Mouse (Mus musculus) heart, adult 8-10 months (tissue): ENCODE results near the gene Tbc1d2. TPM values are rescaled to one million over a fixed set of nuclear protein-coding genes. Genes with fewer than 3 reads are reported as not detected.
A peak's percentile ranks its signal among the peaks of the same experiment; 100 is the strongest.

Experiments used
- DNase-seq: peaks from one replicate; pipeline ENCODE4 v3.0.0; 2022; ENCODE audit warnings: low spot score
- total RNA-seq, 4 experiments: library from RNA; stranded (reverse); gene quantifications; 2 replicates each; pipeline ENCODE4 v1.2.4; 2022

Tbc1d2 gene
- 1 to 10 TPM in 3 of 4 experiments, under 1 TPM in 1; 0.92 to 1.8 (median 1.3) TPM for total RNA-seq

GRCm38 (mm10) chr4:46650086-46650753 lies at the start of gene Tbc1d2:
Tbc1d2 (minus strand) TSS chr4:46650209.
- DNase-seq = peak; percentile 93

- DNase-seq = no peak
Measured at GRCm38 (mm10) chr4:46696467-46696866, 46.5 kb upstream of the Tbc1d2 start.

- DNase-seq = no peak
Measured at GRCm38 (mm10) chr4:46690565-46690964, 40.6 kb upstream of the Tbc1d2 start.

GRCm38 (mm10) chr4:46690023-46690420 lies 40.0 kb upstream of the Tbc1d2 start:
- no peak for DNase-seq

GRCm38 (mm10) chr4:46689397-46690022 lies 39.5 kb upstream of the Tbc1d2 start:
- DNase-seq = peak; percentile 63

- no peak for DNase-seq
Measured at GRCm38 (mm10) chr4:46688213-46688832, 38.3 kb upstream of the Tbc1d2 start.

GRCm38 (mm10) chr4:46684160-46684559 lies 34.2 kb upstream of the Tbc1d2 start:
- peak; percentile 13 for DNase-seq

GRCm38 (mm10) chr4:46676646-46677045 lies 26.6 kb upstream of the Tbc1d2 start:
- no peak for DNase-seq

- no peak for DNase-seq
Measured at GRCm38 (mm10) chr4:46675992-46676391, 26.0 kb upstream of the Tbc1d2 start.

GRCm38 (mm10) chr4:46675272-46675785 lies 25.3 kb upstream of the Tbc1d2 start:
- no peak for DNase-seq

- DNase-seq = no peak
Measured at GRCm38 (mm10) chr4:46668620-46669019, 18.6 kb upstream of the Tbc1d2 start.

- DNase-seq = no peak
Measured at GRCm38 (mm10) chr4:46666420-46666819, 16.4 kb upstream of the Tbc1d2 start.

- DNase-seq = no peak
Measured at GRCm38 (mm10) chr4:46665371-46665774, 15.4 kb upstream of the Tbc1d2 start.

- peak; percentile 35 for DNase-seq
Measured at GRCm38 (mm10) chr4:46664123-46665009, 14.4 kb upstream of the Tbc1d2 start.

GRCm38 (mm10) chr4:46661433-46661832 lies 11.4 kb upstream of the Tbc1d2 start:
- no peak for DNase-seq

- no peak for DNase-seq
Measured at GRCm38 (mm10) chr4:46658946-46659345, 8.9 kb upstream of the Tbc1d2 start.

GRCm38 (mm10) chr4:46657116-46657515 lies 7.1 kb upstream of the Tbc1d2 start:
- DNase-seq = peak; percentile 66

GRCm38 (mm10) chr4:46655956-46656355 lies 5.9 kb upstream of the Tbc1d2 start:
- no peak for DNase-seq

GRCm38 (mm10) chr4:46655298-46655697 lies 5.3 kb upstream of the Tbc1d2 start:
- DNase-seq = no peak

GRCm38 (mm10) chr4:46649161-46649560 lies 848 bp downstream of the Tbc1d2 start:
- no peak for DNase-seq

- no peak for DNase-seq
Measured at GRCm38 (mm10) chr4:46643676-46644112, 6.3 kb downstream of the Tbc1d2 start.
